Mouse (Mus musculus) kidney, embryonic 16.5 days (tissue): ENCODE measurements around the gene Rnf20. TPM values are rescaled to one million over a fixed set of nuclear protein-coding genes. Genes with fewer than 3 reads are reported as not detected.
A peak's percentile ranks its signal among the peaks of the same experiment; 100 is the strongest.

Experiments
- ATAC-seq: fragments of 200-750 bp; cut with Nextera tagmentation; 2 replicates; pipeline ENCODE4 v1.8.0; 2017; ENCODE audit warnings: moderate TSS enrichment; ENCODE audit not compliant: low FRiP score, low TSS enrichment
- H3K27ac ChIP-seq: fragments of 300-500 bp; sonication (generic); 2 replicates; pipeline ENCODE4 v1.5.1; 2014; ENCODE audit warnings: low read length
- H3K27me3 ChIP-seq: fragments of 300-500 bp; sonication (generic); 2 replicates; pipeline ENCODE4 v1.6.1; 2014; ENCODE audit warnings: low read length, control low read depth, mixed read lengths; ENCODE audit not compliant: insufficient read depth
- H3K36me3 ChIP-seq: fragments of 300-500 bp; sonication (generic); 2 replicates; pipeline ENCODE4 v1.6.1; 2014; ENCODE audit warnings: low read length, control low read depth, mixed read lengths; ENCODE audit not compliant: insufficient read depth
- H3K4me1 ChIP-seq: fragments of 300-500 bp; sonication (generic); 2 replicates; pipeline ENCODE4 v1.6.1; 2014; ENCODE audit warnings: low read length, control low read depth, mixed read lengths; ENCODE audit not compliant: insufficient read depth
- H3K4me2 ChIP-seq: fragments of 300-500 bp; sonication (generic); replicated peaks from 2 replicates; pipeline ENCODE4 v1.6.1; 2014; ENCODE audit warnings: low read depth, low read length
- H3K4me3 ChIP-seq: fragments of 300-500 bp; sonication (generic); 2 replicates; pipeline ENCODE4 v1.5.1; 2014; ENCODE audit warnings: mild to moderate bottlenecking, low read length
- H3K9ac ChIP-seq: fragments of 300-500 bp; sonication (generic); replicated peaks from 2 replicates; pipeline ENCODE4 v1.6.1; 2014; ENCODE audit warnings: low read length
- H3K9me3 ChIP-seq: fragments of 300-500 bp; sonication (generic); 2 replicates; pipeline ENCODE4 v1.6.1; 2016; ENCODE audit warnings: low read length, control low read depth
- WGBS: fragments of 180-500 bp; shearing (Covaris S2); extraction: QIAGEN DNeasy Blood & Tissue Kit; methylation state at CpG from one replicate; pipeline ENCODE4 v1.1.7; 2014; 5-methylcytosine and 5-hydroxymethylcytosine counted together
- polyA plus RNA-seq: library from polyadenylated mRNA; unstranded; fragments of >200 nt; fragmentation: Nextera tagmentation; extraction: Ambion mirVana; gene quantifications from 2 replicates; pipeline ENCODE4 v1.2.1, GENCODE M21; 2015

Gene Rnf20
- polyA plus RNA-seq, 1 experiment from 2014 or later = 40.7 TPM

DNA sequence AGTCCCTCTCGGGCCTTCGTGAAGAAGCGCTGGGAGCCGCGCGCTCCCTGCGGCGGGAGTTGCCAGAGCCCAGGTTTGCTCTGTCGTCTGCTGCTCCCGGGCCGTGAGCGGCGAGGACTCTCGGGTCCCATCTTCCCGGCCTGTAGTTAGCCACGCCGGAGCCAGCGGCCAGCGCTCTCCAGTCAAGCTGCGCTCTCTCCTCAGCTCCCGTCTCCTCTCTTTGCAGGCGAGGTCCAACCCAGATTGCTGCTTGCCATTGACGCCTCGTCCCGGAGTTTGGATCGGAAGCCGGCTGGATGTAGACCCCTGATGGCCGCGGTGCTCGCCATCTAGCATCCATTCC is 304 bp downstream of the Rnf20 start:
- peak overlapping the region; percentile 92 for H3K27ac ChIP-seq
- H3K4me2 ChIP-seq = peak overlapping the region; percentile 66
- H3K9me3 ChIP-seq = no peaks in the 10 kb centered on the region
- peaks cover 18% of the 10 kb centered on the region for H3K36me3 ChIP-seq
- peak overlapping the region; percentile 85 for H3K9ac ChIP-seq
- ATAC-seq = peak; percentile 82; the same call in 1 of the 2 replicates
- H3K4me3 ChIP-seq = peak overlapping the region; percentile 83
- H3K4me1 ChIP-seq = peaks cover 9% of the 10 kb centered on the region
- no peaks in the 10 kb centered on the region for H3K27me3 ChIP-seq
- 0% methylated on average over 30 of the region's 30 CpGs for WGBS

DNA sequence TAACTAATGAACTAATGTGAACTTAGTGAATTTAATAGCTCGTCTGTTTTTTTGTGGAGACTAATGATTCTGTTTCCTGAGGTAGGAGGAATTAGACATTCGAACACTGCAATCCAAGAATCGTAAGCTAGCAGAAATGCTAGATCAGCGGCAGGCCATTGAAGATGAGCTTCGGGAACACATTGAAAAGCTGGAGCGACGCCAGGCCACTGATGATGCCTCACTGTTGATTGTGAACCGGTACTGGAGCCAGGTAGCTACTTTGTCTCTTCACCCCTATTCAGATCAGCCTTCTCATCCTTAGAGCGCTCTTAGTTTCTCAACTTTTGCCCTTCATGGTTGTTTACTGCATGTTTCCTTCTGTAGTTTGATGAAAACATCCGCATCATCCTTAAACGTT is 6.0 kb downstream of the Rnf20 start:
- Histone ChIP-seq H3K36me3 (peaks cover 43% of the 10 kb centered on the region), H3K27ac (no peak overlapping the region), H3K4me2 (no peak overlapping the region), H3K27me3 (no peaks in the 10 kb centered on the region), H3K9me3 (no peaks in the 10 kb centered on the region), H3K4me1 (peaks cover 9% of the 10 kb centered on the region), H3K4me3 (no peak overlapping the region), H3K9ac (no peak overlapping the region)
- 93% methylated on average over 11 of the region's 11 CpGs for WGBS
- no peak for ATAC-seq

DNA sequence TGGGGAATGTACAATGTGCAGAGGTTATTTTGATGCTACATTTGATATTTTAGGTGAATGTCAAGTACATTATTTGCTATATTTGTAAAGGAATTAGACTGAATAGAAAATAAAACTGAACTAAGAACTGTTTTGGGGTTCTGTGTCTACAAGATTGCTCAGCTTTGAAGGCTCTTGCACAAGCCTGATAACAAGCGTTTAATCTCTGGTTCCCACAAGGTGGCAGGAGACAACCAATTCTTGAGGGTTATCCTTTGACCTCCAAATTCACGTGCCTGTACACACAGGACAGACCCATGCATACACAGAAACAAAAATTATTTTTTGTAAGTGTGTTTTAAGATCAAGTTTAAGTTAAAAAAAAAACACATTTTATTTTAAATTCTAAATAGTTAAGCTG is 8.1 kb downstream of the Rnf20 start:
- no peak overlapping the region for H3K27ac ChIP-seq
- H3K4me2 ChIP-seq = no peak overlapping the region
- H3K36me3 ChIP-seq = peaks cover 57% of the 10 kb centered on the region
- ATAC-seq = no peak
- no peak overlapping the region for H3K4me3 ChIP-seq
- no peak overlapping the region for H3K9ac ChIP-seq
- no peaks in the 10 kb centered on the region for H3K4me1 ChIP-seq
- WGBS = 64% methylated on average over 2 of the region's 2 CpGs
- H3K27me3 ChIP-seq = no peaks in the 10 kb centered on the region
- no peaks in the 10 kb centered on the region for H3K9me3 ChIP-seq

DNA sequence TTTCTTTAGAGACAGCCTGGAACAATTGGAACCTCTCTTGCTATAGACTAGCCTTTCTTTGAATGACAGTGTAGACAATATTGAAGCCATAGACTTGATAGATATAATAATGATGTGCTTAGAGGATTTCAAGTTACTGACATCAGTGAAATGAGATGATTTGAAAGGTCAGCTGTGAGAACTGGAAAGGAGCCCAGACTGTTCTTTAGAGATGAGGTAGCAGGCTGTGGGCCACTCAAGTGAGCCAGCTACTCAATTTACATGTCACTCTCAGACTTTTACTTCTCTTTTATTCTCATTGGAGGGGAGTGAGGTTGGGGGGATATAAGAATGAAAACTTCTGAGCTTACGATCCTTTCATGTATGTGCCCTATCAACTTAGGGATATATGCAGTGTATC is 27.6 kb downstream of the Rnf20 start:
- Histone ChIP-seq H3K4me3 (no peak overlapping the region), H3K27me3 (no peaks in the 10 kb centered on the region), H3K9me3 (no peaks in the 10 kb centered on the region), H3K9ac (no peak overlapping the region), H3K4me2 (no peak overlapping the region), H3K27ac (no peak overlapping the region), H3K4me1 (no peaks in the 10 kb centered on the region), H3K36me3 (peaks cover 63% of the 10 kb centered on the region)
- no peak for ATAC-seq
- WGBS = 91% methylated on average over 1 of the region's 1 CpGs

DNA sequence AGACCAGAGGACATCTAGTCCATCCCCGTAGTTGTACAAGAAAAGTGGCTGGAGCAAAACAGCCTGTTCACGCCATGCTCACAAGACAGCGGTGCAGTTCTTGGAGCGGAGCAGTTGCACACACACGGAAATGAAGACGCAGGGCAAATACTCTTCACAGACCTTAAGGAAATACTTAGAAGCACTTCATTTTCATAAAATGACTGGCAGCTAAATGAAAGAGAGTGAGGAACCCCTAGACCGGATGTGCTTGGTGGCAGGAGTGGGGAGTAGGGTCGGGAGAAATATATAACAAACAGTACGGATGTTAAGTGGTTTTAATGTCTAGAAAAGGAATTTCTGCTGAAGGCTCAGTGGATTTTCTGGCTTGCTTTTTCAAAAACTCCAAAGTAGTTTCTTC is 29.9 kb downstream of the Rnf20 start:
- peaks cover 49% of the 10 kb centered on the region for H3K36me3 ChIP-seq
- H3K27me3 ChIP-seq = no peaks in the 10 kb centered on the region
- no peak for ATAC-seq
- H3K4me2 ChIP-seq = no peak overlapping the region
- no peak overlapping the region for H3K27ac ChIP-seq
- no peak overlapping the region for H3K4me3 ChIP-seq
- no peak overlapping the region for H3K9ac ChIP-seq
- 96% methylated on average over 9 of the region's 9 CpGs for WGBS
- no peaks in the 10 kb centered on the region for H3K4me1 ChIP-seq
- no peaks in the 10 kb centered on the region for H3K9me3 ChIP-seq

DNA sequence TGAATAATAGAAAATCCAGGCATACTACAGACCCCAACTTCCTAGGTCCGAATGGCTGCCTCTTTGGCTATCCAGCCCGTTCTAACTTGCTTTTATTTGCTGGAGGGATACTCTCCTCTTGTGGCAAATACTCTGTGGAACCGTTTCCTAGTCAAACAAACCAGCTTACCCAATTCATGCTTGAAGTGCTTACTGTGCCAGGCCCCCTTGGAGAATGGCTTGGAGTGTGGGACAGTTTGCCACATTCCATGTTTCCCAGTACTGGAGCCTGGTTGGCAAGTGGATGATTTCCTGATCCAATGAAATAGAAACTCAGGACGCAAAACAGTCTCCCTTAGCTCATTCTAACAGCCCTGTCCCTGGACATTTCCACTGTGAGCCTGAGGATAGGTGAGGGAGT is 30.4 kb downstream of the Rnf20 start:
- no peak for ATAC-seq
- 92% methylated on average over 4 of the region's 4 CpGs for WGBS
- Histone ChIP-seq H3K9ac (no peak overlapping the region), H3K27me3 (no peaks in the 10 kb centered on the region), H3K4me2 (no peak overlapping the region), H3K4me1 (no peaks in the 10 kb centered on the region), H3K9me3 (no peaks in the 10 kb centered on the region), H3K4me3 (no peak overlapping the region), H3K27ac (no peak overlapping the region), H3K36me3 (peaks cover 46% of the 10 kb centered on the region)

DNA sequence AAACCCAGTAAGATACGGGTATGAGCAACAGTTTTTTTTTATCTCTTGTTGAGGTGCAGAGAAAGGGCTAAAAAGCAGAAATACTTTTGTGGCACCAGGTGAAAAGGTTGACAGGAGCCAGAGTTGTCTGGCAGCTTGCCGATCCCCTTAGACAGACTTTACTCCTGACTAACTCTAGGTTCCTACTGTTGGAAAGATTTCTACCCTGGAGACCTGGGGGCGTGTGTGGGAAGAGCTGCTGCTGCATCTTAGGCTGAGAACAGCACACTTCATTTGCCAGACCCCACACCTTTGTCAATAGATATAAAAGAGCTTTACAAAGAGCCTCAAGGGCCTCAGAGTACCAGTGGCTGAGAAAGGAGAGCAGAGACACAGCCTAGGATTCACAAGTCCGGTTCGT is 33.0 kb downstream of the Rnf20 start:
- Histone ChIP-seq H3K27ac (no peak overlapping the region), H3K4me3 (no peak overlapping the region), H3K9ac (no peak overlapping the region), H3K27me3 (no peaks in the 10 kb centered on the region), H3K4me1 (no peaks in the 10 kb centered on the region), H3K9me3 (no peaks in the 10 kb centered on the region), H3K4me2 (no peak overlapping the region), H3K36me3 (peaks cover 28% of the 10 kb centered on the region)
- 91% methylated on average over 5 of the region's 5 CpGs for WGBS
- ATAC-seq = no peak

DNA sequence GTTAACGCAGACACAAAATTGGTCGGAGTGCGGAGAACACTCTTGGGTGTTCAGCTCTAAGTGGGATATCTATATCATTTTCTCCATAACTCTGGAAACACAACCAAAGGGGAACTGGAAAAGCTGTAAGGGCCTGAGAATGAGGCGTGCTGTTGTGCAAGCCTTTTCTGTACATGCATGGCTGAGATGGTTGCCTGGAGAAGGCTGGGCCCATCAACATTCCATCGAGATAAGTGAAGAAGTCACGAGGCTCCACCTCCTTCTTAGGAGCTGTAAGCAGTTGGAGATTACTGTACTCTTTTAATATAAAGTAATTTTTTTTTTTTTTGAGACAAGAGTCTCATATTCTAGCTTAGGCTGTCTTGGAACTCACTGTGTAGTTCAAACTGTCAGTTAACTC is 44.3 kb downstream of the Rnf20 start:
- ATAC-seq = no peak
- H3K36me3 ChIP-seq = no peaks in the 10 kb centered on the region
- no peaks in the 10 kb centered on the region for H3K4me1 ChIP-seq
- H3K9ac ChIP-seq = no peak overlapping the region
- no peak overlapping the region for H3K27ac ChIP-seq
- no peak overlapping the region for H3K4me3 ChIP-seq
- 85% methylated on average over 6 of the region's 6 CpGs for WGBS
- H3K4me2 ChIP-seq = no peak overlapping the region
- no peaks in the 10 kb centered on the region for H3K27me3 ChIP-seq
- no peaks in the 10 kb centered on the region for H3K9me3 ChIP-seq

DNA sequence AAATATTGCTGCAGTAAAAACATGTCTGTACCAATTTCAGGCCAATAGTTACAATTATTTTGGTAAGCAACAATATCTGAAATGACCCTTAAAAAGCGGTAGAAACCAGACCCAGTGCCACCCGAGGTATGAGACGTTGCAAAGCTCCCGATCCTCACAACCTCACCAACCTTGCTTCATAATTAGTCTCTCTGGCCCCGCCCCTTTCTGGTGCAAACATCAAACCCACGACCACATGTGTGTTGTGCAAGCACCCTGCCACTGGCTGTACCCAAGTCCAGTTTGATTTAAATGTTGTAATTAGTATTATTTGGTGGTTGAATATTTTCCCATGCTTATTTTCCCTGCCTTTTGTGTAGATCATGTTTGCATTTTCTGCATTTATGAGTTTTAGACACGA is 45.0 kb downstream of the Rnf20 start:
- Histone ChIP-seq H3K36me3 (no peaks in the 10 kb centered on the region), H3K9me3 (no peaks in the 10 kb centered on the region), H3K4me1 (no peaks in the 10 kb centered on the region), H3K9ac (no peak overlapping the region), H3K4me3 (no peak overlapping the region), H3K27me3 (no peaks in the 10 kb centered on the region), H3K4me2 (no peak overlapping the region), H3K27ac (no peak overlapping the region)
- no peak for ATAC-seq
- WGBS = 74% methylated on average over 7 of the region's 7 CpGs

DNA sequence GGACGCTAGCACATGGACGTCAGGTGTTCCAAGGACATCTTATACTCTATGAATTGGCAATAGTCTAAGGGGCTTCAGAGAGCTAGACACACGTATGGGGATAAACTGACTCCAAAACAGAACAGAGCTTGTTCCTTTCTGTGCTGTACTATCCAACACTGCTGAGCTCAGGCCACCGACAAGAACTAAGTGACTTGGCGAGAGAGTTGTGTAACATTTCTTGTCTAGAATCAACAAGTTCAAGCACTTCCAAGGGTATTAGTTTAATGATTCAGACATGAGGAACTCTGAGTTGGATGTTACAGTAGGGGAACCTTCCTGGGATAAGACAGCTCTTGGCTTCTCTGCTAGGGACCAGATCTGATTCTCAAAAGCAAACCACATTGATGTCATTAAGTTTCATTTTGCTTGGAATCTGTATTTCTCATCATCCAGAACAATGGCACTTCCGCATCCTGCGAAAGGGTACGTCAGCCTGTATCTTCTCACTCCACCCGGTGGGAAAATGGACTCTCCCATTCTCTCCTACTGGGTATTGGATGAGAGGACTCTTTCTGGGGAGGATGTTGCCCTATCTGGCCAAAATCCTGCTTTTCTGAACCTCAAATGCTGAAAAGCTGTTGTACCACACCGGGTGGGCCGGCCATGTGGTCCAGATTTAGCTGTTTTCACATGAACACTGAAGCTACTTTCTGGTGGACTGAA is 48.5 kb downstream of the Rnf20 start:
- Histone ChIP-seq H3K9me3 (no peaks in the 10 kb centered on the region), H3K9ac (no peak overlapping the region), H3K27ac (no peak overlapping the region), H3K27me3 (no peaks in the 10 kb centered on the region), H3K36me3 (no peaks in the 10 kb centered on the region), H3K4me1 (no peaks in the 10 kb centered on the region), H3K4me3 (no peak overlapping the region), H3K4me2 (no peak overlapping the region)
- ATAC-seq = no peak
- 90% methylated on average over 11 of the region's 11 CpGs for WGBS
